Mouse (Mus musculus) bone marrow macrophage, adult 2 months (primary cell): ENCODE data around the gene Pax8.

Source experiments
- CTCF ChIP-seq: IDR thresholded peaks from 2 replicates; pipeline ENCODE4 v1.5.1; 2012; ENCODE audit warnings: low read depth, mild to moderate bottlenecking, low read length, moderate library complexity
- POLR2A ChIP-seq: IDR thresholded peaks from 2 replicates; pipeline ENCODE4 v1.6.1; 2012; ENCODE audit warnings: mild to moderate bottlenecking, low read depth, low read length, borderline replicate concordance

DNA sequence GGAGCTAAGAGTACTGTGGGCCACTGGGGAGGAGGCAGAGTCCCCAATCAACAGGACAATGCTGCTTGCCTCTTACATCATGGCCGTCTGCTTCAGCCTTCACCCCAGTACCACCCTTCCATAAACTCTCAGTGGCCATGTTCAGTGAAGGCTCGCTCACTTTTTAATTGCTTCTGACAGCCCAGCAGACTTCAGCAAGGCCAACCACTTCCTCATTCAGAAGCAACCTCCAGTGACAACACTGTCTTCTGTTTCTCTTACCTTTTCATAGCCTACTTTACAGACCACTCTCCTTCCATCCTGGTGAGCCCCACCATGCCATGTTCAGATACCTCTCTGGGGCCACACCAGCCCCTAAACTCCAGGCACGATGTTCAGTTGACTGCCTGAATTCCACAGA is 91.8 kb downstream of the Pax8 start:
- TF ChIP-seq CTCF (no peak), POLR2A (no peak)
